Comparison of ENCODE assay signal across 18 mouse cellular contexts in genomic region chr9:122008876-122009275, GRCm38 (mm10). TPM values are rescaled to one million over a fixed set of nuclear protein-coding genes. Genes with fewer than 3 reads are reported as not detected.
A peak's percentile ranks its signal among the peaks of the same experiment; 100 is the strongest.
DNase-seq lines count a peak whose midpoint lies in the region; ATAC-seq and TF ChIP-seq lines count a peak whose summit lies in the region.
"Had no signal": no experiment of that assay in that cellular context is flagged by ENCODE, and none has a peak within 500 bp of the region (broad histone marks: within the 10 kb centered on the region; RNA-seq: fewer than 3 reads in every experiment).

No protein-coding gene starts in this region.

- WGBS in forebrain, embryonic 15.5 days: 44% methylated on average over 2 of the region's 2 CpGs
- WGBS in forebrain, embryonic 11.5 days: 54% methylated on average over 2 of the region's 2 CpGs
- 33% methylated on average over 2 of the region's 2 CpGs for WGBS in neural tube, embryonic 13.5 days
- 32% methylated on average over 2 of the region's 2 CpGs for WGBS in midbrain, embryonic 13.5 days
- WGBS in kidney, adult 2 months: 52% methylated on average over 2 of the region's 2 CpGs

- no peak overlapping the region for H3K9ac ChIP-seq in forebrain, embryonic 15.5 days (replicated peaks)
- no peak overlapping the region for H3K9ac ChIP-seq in forebrain, embryonic 11.5 days (ENCODE audit: low read length)
- no peak overlapping the region for H3K9ac ChIP-seq in neural tube, embryonic 13.5 days
- no peak overlapping the region for H3K9ac ChIP-seq in midbrain, embryonic 13.5 days (replicated peaks)
- H3K9ac ChIP-seq: liver, embryonic 12.5 days had no signal

- peak overlapping the region; percentile 44 for H3K27ac ChIP-seq in forebrain, embryonic 15.5 days (replicated peaks)
- H3K27ac ChIP-seq in forebrain, embryonic 11.5 days (ENCODE audit: low read depth, low read length): no peak overlapping the region
- no peak overlapping the region; the same call in 1 of the 2 replicates for H3K27ac ChIP-seq in neural tube, embryonic 13.5 days (replicated peaks)
- H3K27ac ChIP-seq in midbrain, embryonic 13.5 days: peak overlapping the region; percentile 56
- H3K27ac ChIP-seq in kidney, adult 2 months (ENCODE audit: insufficient read depth, low read depth, low read length): no peak overlapping the region
- H3K27ac ChIP-seq: layer of hippocampus, adult 2 months; liver, embryonic 12.5 days had no signal

- DNase-seq in forebrain, embryonic 11.5 days (ENCODE audit: low spot score): no peak
- no peak for DNase-seq in neural tube, embryonic 10.5 days (ENCODE audit: extremely low spot score, low spot score)
- DNase-seq in gastrocnemius, postnatal 14 days: no peak
- no peak for DNase-seq in kidney, adult 2 months
- DNase-seq: adrenal gland, postnatal 36 days; cerebellum, adult 8-10 months; gastrocnemius, postnatal 36 days; kidney, adult 8-10 months; kidney, postnatal 14 days; layer of hippocampus, postnatal 36 days; lung, adult 2 months; thymus, postnatal 14 days had no signal

- no peak for TF ChIP-seq POLR2A in kidney, adult 2 months (IDR thresholded peaks at IDR 0.05; ENCODE audit: low read depth, low read length)

- H3K4me3 ChIP-seq in forebrain, embryonic 15.5 days: no peak overlapping the region
- H3K4me3 ChIP-seq in forebrain, embryonic 11.5 days (ENCODE audit: low read depth, low read length): no peak overlapping the region
- no peak overlapping the region for H3K4me3 ChIP-seq in neural tube, embryonic 13.5 days
- H3K4me3 ChIP-seq in midbrain, embryonic 13.5 days (replicated peaks): no peak overlapping the region
- no peak overlapping the region for H3K4me3 ChIP-seq in kidney, adult 2 months (ENCODE audit: insufficient read depth, low read depth, low read length)
- H3K4me3 ChIP-seq: layer of hippocampus, adult 2 months; liver, embryonic 12.5 days had no signal

- H3K36me3 ChIP-seq in forebrain, embryonic 15.5 days: no peaks in the 10 kb centered on the region
- no peaks in the 10 kb centered on the region for H3K36me3 ChIP-seq in forebrain, embryonic 11.5 days (ENCODE audit: control insufficient read depth, insufficient read depth, low read length)
- no peaks in the 10 kb centered on the region for H3K36me3 ChIP-seq in neural tube, embryonic 13.5 days
- H3K36me3 ChIP-seq in midbrain, embryonic 13.5 days: no peaks in the 10 kb centered on the region
- H3K36me3 ChIP-seq in kidney, adult 2 months (ENCODE audit: control insufficient read depth, insufficient read depth, low read length): no peaks in the 10 kb centered on the region
- H3K36me3 ChIP-seq: liver, embryonic 12.5 days had no signal

- TF ChIP-seq CTCF in kidney, adult 2 months (conservative IDR thresholded peaks at IDR 0.05; ENCODE audit: insufficient read depth, insufficient read length, low read depth, low read length): no peak

- no peak overlapping the region for H3K4me2 ChIP-seq in forebrain, embryonic 15.5 days (replicated peaks)
- no peak overlapping the region for H3K4me2 ChIP-seq in forebrain, embryonic 11.5 days (ENCODE audit: low read depth, low read length, severe bottlenecking)
- H3K4me2 ChIP-seq in neural tube, embryonic 13.5 days: no peak overlapping the region
- H3K4me2 ChIP-seq in midbrain, embryonic 13.5 days (replicated peaks): no peak overlapping the region
- H3K4me2 ChIP-seq: liver, embryonic 12.5 days had no signal

- H3K9me3 ChIP-seq in forebrain, embryonic 15.5 days: no peaks in the 10 kb centered on the region
- H3K9me3 ChIP-seq in forebrain, embryonic 11.5 days (ENCODE audit: control insufficient read depth, low read length): no peaks in the 10 kb centered on the region
- no peaks in the 10 kb centered on the region for H3K9me3 ChIP-seq in neural tube, embryonic 13.5 days
- no peaks in the 10 kb centered on the region for H3K9me3 ChIP-seq in midbrain, embryonic 13.5 days
- H3K9me3 ChIP-seq: liver, embryonic 12.5 days had no signal

- intact Hi-C loops in gastrocnemius, postnatal 14 days (cut with DNase I; ENCODE audit: low total_unique reads): no loop called here

- H3K4me1 ChIP-seq in forebrain, embryonic 15.5 days: peaks cover 9% of the 10 kb centered on the region; the same call in 1 of the 2 replicates
- H3K4me1 ChIP-seq in forebrain, embryonic 11.5 days (replicated peaks; ENCODE audit: control insufficient read depth, insufficient read depth, low read length): no peaks in the 10 kb centered on the region
- H3K4me1 ChIP-seq in neural tube, embryonic 13.5 days (replicated peaks): peaks cover 13% of the 10 kb centered on the region
- peaks cover 9% of the 10 kb centered on the region for H3K4me1 ChIP-seq in midbrain, embryonic 13.5 days (replicated peaks)
- H3K4me1 ChIP-seq in kidney, adult 2 months (ENCODE audit: control insufficient read depth, insufficient read depth, low read length): no peaks in the 10 kb centered on the region
- H3K4me1 ChIP-seq: liver, embryonic 12.5 days had no signal

- peak; percentile 60 for ATAC-seq in forebrain, embryonic 15.5 days (replicated peaks)
- ATAC-seq in forebrain, embryonic 11.5 days (replicated peaks; ENCODE audit: low FRiP score): no peak
- peak; percentile 32; the same call in 1 of the 2 replicates for ATAC-seq in neural tube, embryonic 13.5 days (ENCODE audit: low read depth)
- ATAC-seq in midbrain, embryonic 13.5 days: peak; percentile 60
- no peak for ATAC-seq in erythroid progenitor cell, adult 5-6 weeks (replicated peaks; ENCODE audit: low FRiP score, poor library complexity, severe bottlenecking)
- ATAC-seq: liver, embryonic 12.5 days had no signal

- H3K27me3 ChIP-seq in forebrain, embryonic 15.5 days: no peaks in the 10 kb centered on the region
- no peaks in the 10 kb centered on the region for H3K27me3 ChIP-seq in forebrain, embryonic 11.5 days (ENCODE audit: control insufficient read depth, insufficient read depth, low read length)
- H3K27me3 ChIP-seq in neural tube, embryonic 13.5 days: no peaks in the 10 kb centered on the region
- H3K27me3 ChIP-seq in midbrain, embryonic 13.5 days: no peaks in the 10 kb centered on the region
- no peaks in the 10 kb centered on the region for H3K27me3 ChIP-seq in kidney, adult 2 months (replicated peaks; ENCODE audit: control insufficient read depth, insufficient read depth, low read length)
- H3K27me3 ChIP-seq: liver, embryonic 12.5 days had no signal

RNA-seq across cellular contexts. Expression of gene Pomgnt2, which starts 12.0 kb away (rescaled TPM):
- 23.9 and 28.3 TPM in 2 replicates for polyA plus RNA-seq in forebrain, embryonic 15.5 days (2015; fragmentation: Nextera tagmentation; extraction: Ambion mirVana)
- polyA plus RNA-seq in forebrain, embryonic 11.5 days (2014; fragmentation: Nextera tagmentation; extraction: Ambion mirVana): 12.9 and 14.6 TPM in 2 replicates
- 22.1 and 25.1 TPM in 2 replicates for polyA plus RNA-seq in neural tube, embryonic 13.5 days (2015; fragmentation: Nextera tagmentation; extraction: Ambion mirVana)
- 20.8 and 23.2 TPM in 2 replicates for polyA plus RNA-seq in midbrain, embryonic 13.5 days (2015; fragmentation: Nextera tagmentation; extraction: Ambion mirVana)
- total RNA-seq in gastrocnemius, postnatal 14 days (2021): 1 to 10 TPM; 7.1 to 9.0 TPM
- total RNA-seq in erythroid progenitor cell, adult 5-6 weeks (2015; ENCODE audit: low replicate concordance): not detected in 2 replicates
- total RNA-seq in erythroid progenitor cell, adult 5-6 weeks (2017; ENCODE audit: low replicate concordance): 0.64 TPM in 1 of 2 replicates, not detected in the other
- 16.7 and 20.6 TPM in 2 replicates for polyA plus RNA-seq in kidney, adult 2 months (2012; rRNA removed)

RNA-seq across cellular contexts. Expression of gene Fam198a, which starts 58.1 kb away (rescaled TPM):
- 1.4 TPM in 2 replicates for polyA plus RNA-seq in forebrain, embryonic 15.5 days (2015; fragmentation: Nextera tagmentation; extraction: Ambion mirVana)
- polyA plus RNA-seq in forebrain, embryonic 11.5 days (2014; fragmentation: Nextera tagmentation; extraction: Ambion mirVana): 0.31 and 0.40 TPM in 2 replicates
- 2.8 and 3.5 TPM in 2 replicates for polyA plus RNA-seq in neural tube, embryonic 13.5 days (2015; fragmentation: Nextera tagmentation; extraction: Ambion mirVana)
- polyA plus RNA-seq in midbrain, embryonic 13.5 days (2015; fragmentation: Nextera tagmentation; extraction: Ambion mirVana): 0.89 and 0.96 TPM in 2 replicates
- total RNA-seq in gastrocnemius, postnatal 14 days (2021): 1 to 10 TPM; 3.1 to 4.3 TPM
- not detected in 2 replicates for total RNA-seq in erythroid progenitor cell, adult 5-6 weeks (2015; ENCODE audit: low replicate concordance)
- not detected in 2 replicates for total RNA-seq in erythroid progenitor cell, adult 5-6 weeks (2017; ENCODE audit: low replicate concordance)
- polyA plus RNA-seq in kidney, adult 2 months (2012; rRNA removed): 0.25 and 0.65 TPM in 2 replicates

Comparison
In these comparisons a context has a peak if more than half of its experiments do, and no peak if none do; other contexts are left out.
1. ATAC-seq: peak in forebrain, embryonic 15.5 days (single experiment), neural tube, embryonic 13.5 days (single experiment) and midbrain, embryonic 13.5 days (single experiment); none in forebrain, embryonic 11.5 days (single experiment) and erythroid progenitor cell, adult 5-6 weeks (single experiment).
2. H3K27ac ChIP-seq: peak in forebrain, embryonic 15.5 days (single experiment) and midbrain, embryonic 13.5 days (single experiment); none in forebrain, embryonic 11.5 days (single experiment), neural tube, embryonic 13.5 days (single experiment) and kidney, adult 2 months (single experiment).